Mouse (Mus musculus) olfactory bulb, adult 2 months (tissue): ENCODE data around the gene Enox2.
"Not testable (repeated sequence)": the region's sequence is repeated elsewhere in the genome, so short reads cannot be mapped to it uniquely, and the experiment has no call there.

ENCODE experiments used
- CTCF ChIP-seq: fragments of 200-500 bp; IDR thresholded peaks from 2 replicates; pipeline ENCODE4 v1.5.1; 2012; ENCODE audit warnings: low read depth, mild to moderate bottlenecking, low read length, moderate library complexity; ENCODE audit not compliant: insufficient read depth
- POLR2A ChIP-seq: fragments of 200-500 bp; IDR thresholded peaks from 2 replicates; pipeline ENCODE4 v1.6.1; 2012; ENCODE audit warnings: mild to moderate bottlenecking, low read depth, low read length, moderate library complexity; ENCODE audit not compliant: insufficient read depth

DNA sequence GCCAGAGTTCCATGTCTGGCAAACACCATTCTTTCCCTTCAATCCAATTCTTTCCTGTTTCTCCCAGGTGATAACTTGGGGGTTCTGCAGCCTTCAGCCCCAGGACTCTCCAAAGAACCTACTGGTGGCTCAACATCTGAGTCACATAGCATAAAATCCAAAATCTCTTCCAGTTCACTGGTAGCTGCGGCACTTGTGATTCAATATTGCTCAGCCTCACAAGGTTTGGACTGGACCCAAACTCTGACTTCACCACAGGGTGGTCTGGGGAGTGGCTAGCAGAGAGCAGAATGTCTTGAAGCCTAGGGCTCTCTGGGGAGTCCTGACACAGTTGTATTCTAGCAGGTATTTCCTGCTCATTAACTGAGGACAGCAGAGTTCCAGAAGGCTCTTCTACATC lies 187.5 kb downstream of the Enox2 start:
- TF ChIP-seq CTCF, POLR2A: not testable (repeated sequence)
